Mouse (Mus musculus) lung, postnatal 0 days (tissue): Measurements from ENCODE around the gene Rab11fip3. TPM values are rescaled to one million over a fixed set of nuclear protein-coding genes. Genes with fewer than 3 reads are reported as not detected.
A peak's percentile ranks its signal among the peaks of the same experiment; 100 is the strongest.

ENCODE experiments used
- ATAC-seq: fragments of 200-750 bp; cut with Nextera tagmentation; 2 replicates; pipeline ENCODE4 v1.8.0; 2017; ENCODE audit warnings: moderate library complexity
- DNase-seq: peaks from one replicate; pipeline ENCODE4 v3.0.0-alpha.2; 2016; ENCODE audit warnings: low spot score
- H3K27ac ChIP-seq: fragments of 300-500 bp; sonication (generic); 2 replicates; pipeline ENCODE4 v1.5.1; 2014; ENCODE audit warnings: antibody characterized with exemption, mild to moderate bottlenecking, low read length, mixed read lengths
- H3K27me3 ChIP-seq: fragments of 300-500 bp; sonication (generic); replicated peaks from 2 replicates; pipeline ENCODE4 v1.6.1; 2014; ENCODE audit warnings: low read length, mixed read lengths; ENCODE audit not compliant: insufficient read depth
- H3K36me3 ChIP-seq: fragments of 300-500 bp; sonication (generic); 2 replicates; pipeline ENCODE4 v1.6.1; 2014; ENCODE audit warnings: low read length, mixed read lengths; ENCODE audit not compliant: insufficient read depth
- H3K4me1 ChIP-seq: fragments of 300-500 bp; sonication (generic); 2 replicates; pipeline ENCODE4 v1.6.1; 2014; ENCODE audit warnings: antibody characterized with exemption, low read depth, low read length, mixed read lengths; ENCODE audit not compliant: insufficient read depth
- H3K4me2 ChIP-seq: fragments of 300-500 bp; sonication (generic); replicated peaks from 2 replicates; pipeline ENCODE4 v1.6.1; 2014; ENCODE audit warnings: low read depth, mild to moderate bottlenecking, low read length, moderate library complexity, mixed read lengths
- H3K4me3 ChIP-seq: fragments of 300-500 bp; sonication (generic); 2 replicates; pipeline ENCODE4 v1.5.1; 2014; ENCODE audit warnings: low read depth, low read length
- H3K9ac ChIP-seq: fragments of 300-500 bp; sonication (generic); replicated peaks from 2 replicates; pipeline ENCODE4 v1.6.1; 2014; ENCODE audit warnings: low read depth, mild to moderate bottlenecking
- H3K9me3 ChIP-seq: fragments of 300-500 bp; sonication (generic); 2 replicates; pipeline ENCODE4 v1.6.1; 2016; ENCODE audit warnings: low read length, mixed read lengths
- CTCF ChIP-seq: IDR thresholded peaks from 2 replicates; pipeline ENCODE4 v1.5.1; 2016; ENCODE audit warnings: antibody characterized with exemption, mild to moderate bottlenecking
- EP300 ChIP-seq: IDR thresholded peaks from 2 replicates; pipeline ENCODE4 v1.6.1; 2016; ENCODE audit warnings: antibody characterized with exemption, mild to moderate bottlenecking, control low read depth
- WGBS: fragments of 180-500 bp; shearing (Covaris S2); extraction: QIAGEN DNeasy Blood & Tissue Kit; methylation state at CpG from one replicate; pipeline ENCODE4 v1.1.7; 2014; 5-methylcytosine and 5-hydroxymethylcytosine counted together
- polyA plus RNA-seq: library from polyadenylated mRNA; unstranded; fragments of >200 nt; fragmentation: Nextera tagmentation; extraction: Ambion mirVana; gene quantifications from 2 replicates; pipeline ENCODE4 v1.2.1, GENCODE M21; 2015

The Rab11fip3 gene
- polyA plus RNA-seq, 1 experiment from 2014 or later = 7.2 TPM

- Histone ChIP-seq H3K4me1 (peaks cover 14% of the 10 kb centered on the region; the same call in 1 of the 2 replicates), H3K27me3 (no peaks in the 10 kb centered on the region), H3K36me3 (no peaks in the 10 kb centered on the region), H3K4me3 (no peak overlapping the region), H3K9me3 (no peaks in the 10 kb centered on the region), H3K9ac (no peak overlapping the region), H3K27ac (no peak overlapping the region), H3K4me2 (no peak overlapping the region)
- TF ChIP-seq CTCF = no peak
- TF ChIP-seq EP300 = no peak
- DNase-seq (no peak), ATAC-seq (no peak)
- WGBS = 94% methylated on average over 3 of the region's 3 CpGs
Observed at GRCm38 (mm10) chr17:25982913-25983312, 86.4 kb downstream of the Rab11fip3 start.

- no peak for ATAC-seq
- H3K27ac ChIP-seq = no peak overlapping the region
- no peaks in the 10 kb centered on the region for H3K27me3 ChIP-seq
- DNase-seq = no peak
- H3K36me3 ChIP-seq = no peaks in the 10 kb centered on the region
- TF ChIP-seq CTCF = no peak
- no peak overlapping the region for H3K9ac ChIP-seq
- H3K4me1 ChIP-seq = peaks cover 14% of the 10 kb centered on the region; the same call in 1 of the 2 replicates
- no peak overlapping the region for H3K4me2 ChIP-seq
- no peaks in the 10 kb centered on the region for H3K9me3 ChIP-seq
- WGBS = 70% methylated on average over 5 of the region's 5 CpGs
- no peak overlapping the region for H3K4me3 ChIP-seq
Observed at GRCm38 (mm10) chr17:25980854-25981253, 88.5 kb downstream of the Rab11fip3 start.

DNA sequence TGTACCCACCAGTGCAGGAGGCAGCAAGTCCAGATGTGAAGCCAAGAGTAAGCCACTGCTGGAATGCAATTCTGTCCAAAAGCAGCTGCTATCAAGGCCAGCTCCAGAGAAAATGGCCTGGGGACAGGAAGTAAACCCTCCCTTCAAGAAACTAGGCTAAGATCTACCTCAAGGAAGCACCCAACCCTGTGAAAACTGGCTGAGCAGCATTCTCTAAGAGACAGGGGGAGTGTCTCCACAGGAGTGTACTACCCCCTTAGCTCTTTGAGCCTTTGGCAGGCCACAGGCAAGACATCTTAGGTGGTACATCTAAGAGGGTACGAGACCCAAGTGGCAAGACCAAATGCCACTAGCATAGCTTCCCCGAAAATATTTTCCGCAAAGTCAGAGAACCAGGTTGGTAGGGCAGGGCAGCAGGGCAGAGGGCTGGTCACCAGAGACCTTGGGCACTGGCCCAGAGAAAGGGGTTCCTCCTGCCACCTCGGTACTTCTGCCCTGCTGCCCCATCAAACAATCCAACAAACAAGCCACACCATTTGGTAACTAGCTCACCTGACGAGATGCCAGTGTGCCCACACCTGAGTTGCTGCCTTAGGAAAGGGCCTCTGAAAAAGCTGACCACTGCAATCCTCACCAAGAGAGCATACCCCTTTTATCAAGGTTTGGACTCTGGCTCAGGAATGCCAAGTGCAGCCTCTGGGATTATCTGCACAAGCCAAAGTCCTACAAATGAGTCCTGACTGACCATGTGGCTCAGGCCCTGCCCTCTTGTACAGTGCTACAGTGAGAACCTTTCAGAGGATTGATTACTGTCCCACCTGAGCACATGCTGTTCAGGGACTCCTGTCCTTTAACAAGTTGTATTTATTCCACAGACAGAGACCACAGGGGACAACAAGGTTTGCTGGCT is 89.3 kb downstream of the Rab11fip3 start:
- TF ChIP-seq EP300 (no peak), CTCF (no peak)
- Histone ChIP-seq H3K4me3 (no peak overlapping the region), H3K27ac (peak overlapping the region; percentile 3; the same call in 1 of the 2 replicates), H3K4me2 (no peak overlapping the region), H3K4me1 (peaks cover 14% of the 10 kb centered on the region; the same call in 1 of the 2 replicates), H3K27me3 (no peaks in the 10 kb centered on the region), H3K9me3 (no peaks in the 10 kb centered on the region), H3K9ac (no peak overlapping the region), H3K36me3 (no peaks in the 10 kb centered on the region)
- 65% methylated on average over 5 of the region's 5 CpGs for WGBS
- ATAC-seq (peak; percentile 76), DNase-seq (peak; percentile 48)

DNA sequence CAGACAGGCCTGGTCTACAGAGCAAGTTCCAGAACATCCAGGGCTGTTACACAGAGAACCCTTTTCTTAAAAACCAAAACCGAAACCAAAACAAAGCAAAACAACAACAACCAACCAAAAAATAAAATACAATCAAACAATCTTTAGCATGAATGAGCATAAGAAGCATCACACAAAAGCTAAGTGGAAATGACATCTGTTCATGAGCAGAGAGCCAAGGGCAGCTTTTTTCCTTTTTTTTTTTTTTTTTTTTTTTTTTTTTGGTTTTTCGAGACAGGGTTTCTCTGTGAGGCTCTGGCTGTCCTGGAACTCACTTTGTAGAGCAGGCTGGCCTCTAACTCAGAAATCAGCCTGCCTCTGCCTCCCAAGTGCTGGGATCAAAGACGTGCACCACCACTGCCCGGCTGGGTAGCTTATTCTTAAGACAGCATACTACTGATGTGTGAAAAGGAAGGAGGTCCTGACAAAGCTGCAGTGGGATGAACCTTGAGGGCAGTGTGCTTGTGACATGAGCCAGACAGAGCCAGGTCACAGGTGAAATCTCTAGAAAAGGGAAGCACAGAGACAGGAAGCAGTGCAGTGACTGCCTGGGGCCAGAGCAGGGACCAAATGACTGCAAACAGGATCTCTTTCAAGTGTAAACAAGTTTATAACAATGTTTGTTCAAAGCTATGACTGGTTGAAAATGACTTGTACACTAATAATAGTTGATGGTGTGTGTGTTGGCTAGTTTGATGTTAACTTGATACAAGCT is 98.2 kb downstream of the Rab11fip3 start:
- Histone ChIP-seq H3K27ac (no peak overlapping the region), H3K4me2 (no peak overlapping the region), H3K36me3 (no peaks in the 10 kb centered on the region), H3K9me3 (no peaks in the 10 kb centered on the region), H3K9ac (no peak overlapping the region), H3K4me1 (0 out of 2 replicates have a peak, but pooled peaks cover 7% of the 10 kb centered on the region), H3K4me3 (no peak overlapping the region), H3K27me3 (no peaks in the 10 kb centered on the region)
- TF ChIP-seq CTCF (no peak), EP300 (no peak)
- WGBS = 80% methylated on average over 4 of the region's 4 CpGs
- no peak for DNase-seq
- no peak for ATAC-seq

- 0 out of 2 replicates have a peak, but pooled peaks cover 7% of the 10 kb centered on the region for H3K4me1 ChIP-seq
- H3K4me2 ChIP-seq = no peak overlapping the region
- no peaks in the 10 kb centered on the region for H3K36me3 ChIP-seq
- no peak for TF ChIP-seq EP300
- peak; percentile 44 for TF ChIP-seq CTCF
- no peak for DNase-seq
- no peak for ATAC-seq
- WGBS = 88% methylated on average over 9 of the region's 9 CpGs
- no peaks in the 10 kb centered on the region for H3K27me3 ChIP-seq
- no peak overlapping the region for H3K9ac ChIP-seq
- no peak overlapping the region for H3K27ac ChIP-seq
- no peaks in the 10 kb centered on the region for H3K9me3 ChIP-seq
- no peak overlapping the region for H3K4me3 ChIP-seq
Observed at GRCm38 (mm10) chr17:25970448-25970847, 98.9 kb downstream of the Rab11fip3 start.

- ATAC-seq = peak; percentile 87
- Histone ChIP-seq H3K9ac (no peak overlapping the region), H3K27ac (0 out of 2 replicates have a peak overlapping the region, but pooled peaks have one; percentile 34)
Observed at GRCm38 (mm10) chr17:25968176-25968575, 101.2 kb downstream of the Rab11fip3 start.

More at GRCm38 (mm10) chr17:25968176-25968575, 101.2 kb downstream of the Rab11fip3 start:
- Histone ChIP-seq H3K9me3 (no peaks in the 10 kb centered on the region), H3K4me1 (0 out of 2 replicates have a peak, but pooled peaks cover 7% of the 10 kb centered on the region), H3K27me3 (no peaks in the 10 kb centered on the region), H3K4me3 (no peak overlapping the region), H3K4me2 (no peak overlapping the region), H3K36me3 (no peaks in the 10 kb centered on the region)
- WGBS = 58% methylated on average over 1 of the region's 1 CpGs
- DNase-seq = peak; percentile 82
- TF ChIP-seq CTCF (no peak), EP300 (no peak)
